Mouse (Mus musculus) erythroblast, embryonic 14.5 days (primary cell): ENCODE data around the gene Pigt.

ENCODE experiments used
- GATA1 ChIP-seq: IDR thresholded peaks from 2 replicates; pipeline ENCODE4 v1.6.1; 2012; ENCODE audit warnings: low read length, inconsistent platforms, mixed read lengths
- TAL1 ChIP-seq: IDR thresholded peaks from 3 replicates; pipeline ENCODE4 v1.6.1; 2012; ENCODE audit warnings: low read length, inconsistent platforms, mixed read lengths

GRCm38 (mm10) chr2:164494126-164494525, 3.2 kb upstream of the Pigt start:
- no peak for TF ChIP-seq TAL1
- TF ChIP-seq GATA1: no peak
